Mouse (Mus musculus) ES-Bruce4 (cell line): ENCODE measurements around the gene Ugt1a6a. TPM values are rescaled to one million over a fixed set of nuclear protein-coding genes. Genes with fewer than 3 reads are reported as not detected.
A peak's percentile ranks its signal among the peaks of the same experiment; 100 is the strongest.

Experiments
- H3K27ac ChIP-seq: 2 replicates; pipeline ENCODE4 v1.5.1; 2012; ENCODE audit warnings: low read length, inconsistent platforms; ENCODE audit not compliant: insufficient read depth
- H3K27me3 ChIP-seq: 2 replicates; pipeline ENCODE4 v1.6.1; 2012; ENCODE audit warnings: mild to moderate bottlenecking, low read length, inconsistent platforms; ENCODE audit not compliant: control insufficient read depth, poor library complexity, insufficient read depth, severe bottlenecking
- H3K36me3 ChIP-seq: 2 replicates; pipeline ENCODE4 v1.6.1; 2012; ENCODE audit warnings: inconsistent platforms, mild to moderate bottlenecking, low read length, moderate library complexity; ENCODE audit not compliant: control insufficient read depth, poor library complexity, insufficient read depth, severe bottlenecking
- H3K4me1 ChIP-seq: one replicate; pipeline ENCODE4 v1.8.1; 2011; ENCODE audit warnings: low read length; ENCODE audit not compliant: control insufficient read depth, insufficient read depth
- H3K4me3 ChIP-seq: 2 replicates; pipeline ENCODE4 v1.5.1; 2011; ENCODE audit warnings: low read depth, mild to moderate bottlenecking, low read length
- H3K9ac ChIP-seq: 2 replicates; pipeline ENCODE4 v1.6.1; 2012; ENCODE audit warnings: low read depth, mild to moderate bottlenecking, inconsistent platforms; ENCODE audit not compliant: poor library complexity, severe bottlenecking
- H3K9me3 ChIP-seq: replicated peaks from 2 replicates; pipeline ENCODE4 v1.6.1; 2012; ENCODE audit warnings: mild to moderate bottlenecking, low read length, inconsistent platforms; ENCODE audit not compliant: control insufficient read depth, poor library complexity, insufficient read depth, severe bottlenecking
- CTCF ChIP-seq: IDR thresholded peaks from one replicate; pipeline ENCODE4 v1.8.1; 2011; ENCODE audit warnings: low read depth, low read length
- EP300 ChIP-seq: IDR thresholded peaks from 2 replicates; pipeline ENCODE4 v1.6.1; 2011; ENCODE audit warnings: low read depth, low read length; ENCODE audit not compliant: insufficient read depth
- POLR2A ChIP-seq: IDR thresholded peaks from one replicate; pipeline ENCODE4 v1.8.1; 2011; ENCODE audit warnings: low read length; ENCODE audit not compliant: insufficient read depth
- polyA plus RNA-seq: library from polyadenylated mRNA; stranded (reverse); fragments of >200 nt; gene quantifications from 2 replicates; pipeline ENCODE4 v1.2.4, GENCODE M21; 2011; ENCODE audit warnings: low read depth; ENCODE audit not compliant: missing spikeins, insufficient read depth, insufficient read length

The Ugt1a6a gene
- polyA plus RNA-seq, 1 experiment = not detected

- Histone ChIP-seq H3K4me3 (no peak overlapping the region), H3K9me3 (no peaks in the 10 kb centered on the region), H3K9ac (no peak overlapping the region), H3K36me3 (no peaks in the 10 kb centered on the region), H3K27me3 (no peaks in the 10 kb centered on the region), H3K27ac (no peak overlapping the region), H3K4me1 (no peaks in the 10 kb centered on the region)
- TF ChIP-seq EP300 (no peak), POLR2A (no peak), CTCF (no peak)
Observed at GRCm38 (mm10) chr1:88195687-88196086, 61.1 kb downstream of the Ugt1a6a start.

- Histone ChIP-seq H3K36me3 (no peaks in the 10 kb centered on the region), H3K9me3 (no peaks in the 10 kb centered on the region), H3K27me3 (no peaks in the 10 kb centered on the region), H3K4me3 (no peak overlapping the region), H3K27ac (no peak overlapping the region), H3K9ac (no peak overlapping the region), H3K4me1 (no peaks in the 10 kb centered on the region)
- TF ChIP-seq EP300 (no peak), CTCF (no peak), POLR2A (no peak)
Observed at GRCm38 (mm10) chr1:88197443-88197842, 62.8 kb downstream of the Ugt1a6a start.

DNA sequence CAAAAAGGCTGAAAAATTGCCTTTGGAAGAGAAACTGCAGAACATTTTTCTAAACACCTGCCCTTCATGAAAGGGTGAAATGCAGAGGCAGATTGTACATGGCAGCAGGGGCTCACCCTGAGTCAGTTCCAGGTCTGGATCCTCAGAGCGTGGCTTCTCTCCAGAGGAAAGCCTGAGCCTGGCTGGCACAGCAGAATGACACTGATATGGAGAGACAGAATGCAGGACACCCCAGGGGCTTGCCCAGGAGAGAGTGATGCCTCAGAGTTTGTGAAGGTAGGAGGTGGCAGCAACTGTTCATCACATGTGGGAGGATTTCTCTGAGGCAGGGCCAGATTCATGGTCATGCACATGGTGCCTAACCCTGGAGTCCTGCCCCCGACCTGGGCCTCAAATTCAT lies 65.4 kb downstream of the Ugt1a6a start:
- no peak for TF ChIP-seq EP300
- TF ChIP-seq POLR2A = no peak
- no peak for TF ChIP-seq CTCF
- H3K27ac ChIP-seq = no peak overlapping the region
- peaks cover 6% of the 10 kb centered on the region for H3K27me3 ChIP-seq
- H3K36me3 ChIP-seq = no peaks in the 10 kb centered on the region
- no peak overlapping the region for H3K4me3 ChIP-seq
- no peak overlapping the region for H3K9ac ChIP-seq
- H3K9me3 ChIP-seq = 0 out of 2 replicates have a peak, but pooled peaks cover 5% of the 10 kb centered on the region
- H3K4me1 ChIP-seq = no peaks in the 10 kb centered on the region

GRCm38 (mm10) chr1:88200456-88200855 lies 65.8 kb downstream of the Ugt1a6a start, which contains the start of gene Ugt1a2:
TSS of gene Ugt1a2 (plus strand) at chr1:88200601.
- H3K9me3 ChIP-seq = 0 out of 2 replicates have a peak, but pooled peaks cover 5% of the 10 kb centered on the region
- H3K9ac ChIP-seq = no peak within 1 kb of the TSS
- H3K27ac ChIP-seq = no peak within 1 kb of the TSS
- no peaks in the 10 kb centered on the region for H3K4me1 ChIP-seq
- H3K27me3 ChIP-seq = peaks cover 8% of the 10 kb centered on the region
- TF ChIP-seq POLR2A (no peak), EP300 (no peak), CTCF (no peak)
- H3K36me3 ChIP-seq = no peaks in the 10 kb centered on the region
- H3K4me3 ChIP-seq = no peak within 1 kb of the TSS

DNA sequence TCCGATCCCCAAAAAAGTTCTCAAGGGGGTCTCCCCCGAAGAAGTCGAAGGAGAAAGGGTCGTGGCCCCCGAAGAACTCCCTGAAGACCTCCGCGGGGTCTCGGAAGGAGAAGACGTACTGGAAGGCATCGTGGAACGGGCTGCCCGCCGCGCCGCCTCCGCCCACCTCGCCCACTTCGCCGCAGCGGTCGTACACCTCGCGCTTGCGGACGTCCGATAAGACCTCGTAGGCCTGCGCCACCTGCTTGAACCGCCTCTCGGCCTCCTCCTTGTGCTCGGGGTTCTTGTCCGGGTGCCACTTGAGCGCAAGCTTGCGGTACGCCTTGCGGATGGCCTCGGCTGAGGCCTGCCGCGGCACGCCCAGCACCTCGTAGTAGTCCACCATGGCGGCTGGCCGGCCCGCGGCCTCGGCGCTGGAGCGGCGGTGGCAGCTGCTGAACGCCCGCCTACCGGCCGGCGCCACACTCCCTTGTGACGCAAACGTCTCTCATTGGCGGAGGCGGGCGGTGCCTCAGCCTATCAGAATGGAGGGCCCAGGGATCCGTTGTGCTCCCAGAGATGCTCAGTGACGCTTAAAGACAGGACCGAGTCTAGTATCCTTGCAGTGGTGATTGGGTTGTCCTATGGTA lies 70.8 kb downstream of the Ugt1a6a start, which contains the start of gene Dnajb3:
TSS of gene Dnajb3 (minus strand) at position 489 of the 629 bp plus-strand sequence.
- H3K36me3 ChIP-seq = no peaks in the 10 kb centered on the region
- H3K4me3 ChIP-seq = peak within 1 kb of the TSS; percentile 72
- H3K27ac ChIP-seq = no peak within 1 kb of the TSS
- H3K9me3 ChIP-seq = peaks cover 9% of the 10 kb centered on the region; the same call in 1 of the 2 replicates
- TF ChIP-seq EP300 = no peak
- TF ChIP-seq CTCF = no peak
- TF ChIP-seq POLR2A = peak; percentile 25
- H3K9ac ChIP-seq = peak within 1 kb of the TSS; percentile 41
- peaks cover 10% of the 10 kb centered on the region for H3K27me3 ChIP-seq
- peaks cover 1% of the 10 kb centered on the region for H3K4me1 ChIP-seq

- Histone ChIP-seq H3K27ac (no peak overlapping the region), H3K4me3 (no peak overlapping the region), H3K9ac (no peak overlapping the region), H3K9me3 (peaks cover 9% of the 10 kb centered on the region; the same call in 1 of the 2 replicates), H3K4me1 (peaks cover 1% of the 10 kb centered on the region), H3K36me3 (no peaks in the 10 kb centered on the region), H3K27me3 (peaks cover 10% of the 10 kb centered on the region)
- TF ChIP-seq POLR2A (no peak), EP300 (no peak), CTCF (no peak)
Observed at GRCm38 (mm10) chr1:88206843-88207479, 72.4 kb downstream of the Ugt1a6a start.
